Mouse (Mus musculus): ENCODE measurements at regions not wholly inside any gene's neighbourhood (a gene's known extent, or its start where the extent isn't known, plus 50 kb on each side); places are given as distances from the start of the nearest gene placed in this dataset.

GRCm38 (mm10) chr8:23314275-23315123 is 903.3 kb downstream of the Mrps31 start:
- no peak for DNase-seq (ENCODE audit: low read depth)

DNA sequence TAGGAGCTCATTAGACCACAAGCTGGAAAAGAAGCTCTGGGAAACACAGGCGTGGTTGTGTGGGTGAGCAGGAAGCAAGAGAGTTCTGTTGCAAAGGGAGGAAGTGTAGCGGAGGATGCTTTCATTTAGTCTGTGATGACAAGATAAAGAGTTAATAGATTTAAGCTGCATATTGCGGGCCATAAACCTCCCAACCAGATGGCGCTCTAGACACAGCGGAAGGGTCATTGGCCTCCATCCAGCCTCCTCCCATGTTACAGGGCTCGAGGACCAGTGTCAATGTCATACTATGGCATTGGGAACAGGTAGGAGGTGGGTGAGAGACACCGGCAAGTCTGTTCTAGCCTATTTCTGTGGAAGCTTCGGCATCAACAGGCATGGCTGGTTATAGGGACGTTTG is 908.4 kb downstream of the Mrps31 start:
- peak; percentile 13 for DNase-seq (ENCODE audit: low read depth)

DNA sequence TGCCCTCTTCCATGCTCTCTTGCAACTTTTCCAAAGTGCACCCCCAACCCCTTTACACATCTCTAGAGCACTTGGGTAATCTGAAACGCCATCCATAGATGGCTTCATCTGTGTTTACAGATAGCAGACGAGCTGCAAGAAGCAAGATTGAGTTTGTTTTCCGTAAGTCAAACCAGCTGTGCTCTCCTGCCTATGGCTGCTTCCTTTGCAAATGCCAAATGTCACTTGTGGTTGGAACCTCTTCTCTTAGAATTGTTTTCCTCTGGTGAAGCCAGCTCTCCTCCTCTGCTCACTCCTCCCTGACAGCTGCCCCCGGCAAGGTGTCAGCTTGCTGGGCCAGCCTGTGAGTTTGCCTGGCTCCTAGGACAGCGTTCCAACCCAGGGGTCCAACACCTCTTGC is 910.0 kb downstream of the Mrps31 start:
- DNase-seq (ENCODE audit: low read depth): no peak

- DNase-seq (ENCODE audit: low read depth): no peak
Measured at GRCm38 (mm10) chr8:23327283-23327682, 916.1 kb downstream of the Mrps31 start.

DNA sequence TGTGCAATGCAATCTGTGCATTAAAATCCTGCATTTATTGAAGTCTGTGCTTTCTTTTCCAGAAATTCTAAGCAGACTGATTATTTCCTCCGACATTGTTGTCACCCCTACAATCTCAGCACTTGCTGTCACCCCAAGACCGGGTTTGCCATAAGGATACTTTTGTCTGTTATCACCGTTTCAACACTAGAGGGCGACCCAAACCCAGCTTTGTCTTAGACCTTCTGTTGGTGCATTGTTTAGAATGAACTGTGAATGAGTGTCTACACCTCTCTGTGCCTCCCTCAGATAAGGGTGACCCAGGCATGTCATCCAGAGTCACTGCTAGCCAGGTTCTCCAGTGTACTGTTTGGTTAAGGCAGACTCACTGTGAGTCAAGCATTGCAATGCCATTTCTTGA is 933.0 kb downstream of the Mrps31 start:
- DNase-seq (ENCODE audit: low read depth): peak; percentile 50

DNA sequence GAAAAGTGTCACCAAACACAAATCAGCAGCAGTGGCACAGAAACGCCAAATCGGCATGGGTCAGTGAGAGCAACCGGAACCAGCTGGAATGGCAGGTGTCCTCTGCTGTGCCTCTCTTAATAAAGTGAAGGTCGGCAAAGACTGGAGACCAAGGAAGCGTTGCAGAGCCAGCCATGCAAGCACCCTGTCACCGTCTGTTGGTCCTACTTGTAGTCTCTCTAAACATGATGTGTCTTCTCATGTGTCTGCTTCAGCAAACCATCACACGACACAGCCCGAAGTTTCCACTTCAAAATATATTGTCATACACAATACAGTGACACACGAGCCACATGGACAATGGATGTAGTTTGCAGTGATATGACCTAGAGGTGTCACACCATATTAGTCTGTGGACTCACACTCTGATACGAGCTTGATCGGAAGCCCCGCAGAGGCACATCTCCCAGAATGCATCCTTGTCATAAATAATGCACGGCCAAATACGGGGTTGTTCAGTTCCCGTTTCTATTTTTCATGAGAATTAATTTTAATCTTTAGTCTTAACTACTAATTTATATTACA is 940.3 kb downstream of the Mrps31 start:
- no peak for DNase-seq (ENCODE audit: low read depth)

- no peak for DNase-seq (ENCODE audit: low read depth)
Measured at GRCm38 (mm10) chr8:23352259-23353106, 941.3 kb downstream of the Mrps31 start.

DNA sequence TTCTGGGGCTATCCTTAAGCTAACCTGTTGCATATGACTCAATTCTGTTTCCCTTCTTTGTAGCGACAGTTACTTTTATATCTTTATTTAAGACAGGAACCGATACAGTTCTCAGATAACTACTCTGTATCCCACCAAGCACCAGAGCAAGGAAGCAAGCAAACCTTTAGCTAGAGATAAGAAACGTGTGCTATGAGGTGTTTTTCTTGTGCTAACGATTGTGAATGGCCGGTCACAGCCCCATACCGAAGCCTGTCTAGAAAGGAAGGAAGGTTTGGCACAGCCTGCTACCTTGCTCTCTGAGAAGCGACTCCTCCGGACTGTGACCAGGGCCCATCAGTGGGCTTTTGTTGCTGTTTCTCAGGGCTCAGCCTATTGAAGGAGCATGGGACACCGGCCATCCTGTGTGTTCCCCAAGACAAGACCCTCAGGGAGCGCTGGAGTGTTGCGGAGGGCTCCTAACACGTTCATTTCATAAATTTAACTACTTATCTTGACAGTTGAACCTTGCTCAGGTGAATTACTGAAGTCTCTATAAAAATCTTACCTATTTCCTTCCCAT is 949.0 kb downstream of the Mrps31 start:
- no peak for DNase-seq (ENCODE audit: low read depth)

DNA sequence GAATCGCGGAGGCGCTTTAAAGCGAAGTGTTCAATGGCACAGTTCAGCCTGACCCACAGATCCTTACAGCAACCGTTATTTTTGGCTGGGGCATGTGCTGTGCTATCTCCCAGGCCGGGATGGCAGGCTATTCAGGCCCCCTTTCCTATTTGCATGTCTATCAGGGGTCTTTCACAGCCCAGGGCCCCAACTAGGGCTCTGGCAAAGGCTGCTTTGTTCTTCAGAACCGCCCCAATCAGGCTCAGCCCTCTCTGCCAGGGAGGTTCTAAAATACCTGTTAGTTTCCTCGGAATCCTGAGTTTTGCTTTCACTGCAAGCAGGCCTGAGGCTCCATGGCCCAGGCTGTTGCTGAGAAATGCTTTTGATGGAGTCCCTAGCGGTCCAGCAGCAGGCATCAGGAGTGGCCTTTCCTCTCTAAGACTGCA is 949.7 kb downstream of the Mrps31 start:
- no peak for DNase-seq (ENCODE audit: low read depth)

Data from 416B (cell line).